Mouse (Mus musculus) spleen, adult 2 months (tissue): ENCODE data around the gene Lrrc75a. TPM values are rescaled to one million over a fixed set of nuclear protein-coding genes. Genes with fewer than 3 reads are reported as not detected.

Experiments used
- DNase-seq, 2 experiments: peaks; one replicate each; pipeline versions ENCODE4 v3.0.0 to v3.0.0-alpha.2; 2012 to 2021; ENCODE audit warnings: low spot score in 2 of 2, low read depth in 1 of 2
- H3K27ac ChIP-seq: fragments of 200-500 bp; 2 replicates; pipeline ENCODE4 v1.5.1; 2012; ENCODE audit warnings: low read length, inconsistent platforms; ENCODE audit not compliant: insufficient read depth
- H3K27me3 ChIP-seq: fragments of 200-500 bp; 2 replicates; pipeline ENCODE4 v1.6.1; 2012; ENCODE audit warnings: mild to moderate bottlenecking, moderate library complexity, low read length, inconsistent platforms; ENCODE audit not compliant: control insufficient read depth, insufficient read depth
- H3K36me3 ChIP-seq: fragments of 200-500 bp; 2 replicates; pipeline ENCODE4 v1.6.1; 2012; ENCODE audit warnings: mild to moderate bottlenecking, low read length, inconsistent platforms; ENCODE audit not compliant: control insufficient read depth, insufficient read depth
- H3K4me1 ChIP-seq: fragments of 200-500 bp; 2 replicates; pipeline ENCODE4 v1.6.1; 2011; ENCODE audit warnings: inconsistent platforms; ENCODE audit not compliant: control insufficient read depth, insufficient read depth, insufficient read length
- H3K4me3 ChIP-seq: fragments of 200-500 bp; 2 replicates; pipeline ENCODE4 v1.5.1; 2011; ENCODE audit warnings: mild to moderate bottlenecking, inconsistent platforms; ENCODE audit not compliant: insufficient read depth, insufficient read length; ENCODE audit errors: extremely low read depth
- CTCF ChIP-seq: fragments of 200-500 bp; IDR thresholded peaks from 2 replicates; pipeline ENCODE4 v1.5.1; 2011; ENCODE audit warnings: mild to moderate bottlenecking, inconsistent platforms; ENCODE audit not compliant: insufficient read depth, insufficient read length, insufficient replicate concordance; ENCODE audit errors: extremely low read depth
- POLR2A ChIP-seq: fragments of 200-500 bp; IDR thresholded peaks from 2 replicates; pipeline ENCODE4 v1.6.1; 2011; ENCODE audit warnings: low read depth, low read length, inconsistent platforms
- WGBS: fragments of 180-500 bp; shearing (Covaris S2); methylation state at CpG from one replicate; pipeline ENCODE4 v1.1.7; 2018; 5-methylcytosine and 5-hydroxymethylcytosine counted together
- polyA plus RNA-seq: library from polyadenylated mRNA; depleted of rRNA; stranded (reverse); fragments of >200 nt; gene quantifications from 2 replicates; pipeline ENCODE4 v1.2.3, GENCODE M21; 2012

Lrrc75a gene
- polyA plus RNA-seq, 1 experiment = 6.6 TPM

GRCm38 (mm10) chr11:62630225-62630821 lies 18.0 kb downstream of the Lrrc75a start:
- H3K27ac ChIP-seq = no peak overlapping the region
- TF ChIP-seq CTCF = no peak
- no peak for TF ChIP-seq POLR2A
- H3K4me3 ChIP-seq = no peak overlapping the region
- no peak for DNase-seq
- no peaks in the 10 kb centered on the region for H3K27me3 ChIP-seq
- H3K4me1 ChIP-seq = peaks cover 4% of the 10 kb centered on the region; the same call in 1 of the 2 replicates
- WGBS = 29% methylated on average over 11 of the region's 11 CpGs
- H3K36me3 ChIP-seq = no peaks in the 10 kb centered on the region

GRCm38 (mm10) chr11:62629352-62630224 lies 18.7 kb downstream of the Lrrc75a start:
- no peak overlapping the region for H3K27ac ChIP-seq
- H3K4me1 ChIP-seq = peaks cover 4% of the 10 kb centered on the region; the same call in 1 of the 2 replicates
- H3K4me3 ChIP-seq = no peak overlapping the region
- no peaks in the 10 kb centered on the region for H3K27me3 ChIP-seq
- WGBS = 22% methylated on average over 9 of the region's 9 CpGs
- no peaks in the 10 kb centered on the region for H3K36me3 ChIP-seq
- TF ChIP-seq CTCF (no peak), POLR2A (no peak)
- no peak for DNase-seq

- no peak overlapping the region for H3K27ac ChIP-seq
- WGBS = 68% methylated on average over 10 of the region's 10 CpGs
- no peak overlapping the region for H3K4me3 ChIP-seq
- peaks cover 4% of the 10 kb centered on the region; the same call in 1 of the 2 replicates for H3K4me1 ChIP-seq
- no peaks in the 10 kb centered on the region for H3K27me3 ChIP-seq
- no peaks in the 10 kb centered on the region for H3K36me3 ChIP-seq
- DNase-seq = no peak
- TF ChIP-seq POLR2A (no peak), CTCF (no peak)
These were observed 23.7 kb downstream of the Lrrc75a start for GRCm38 (mm10) chr11:62624341-62625291.

GRCm38 (mm10) chr11:62622850-62623249 lies 25.5 kb downstream of the Lrrc75a start:
- Histone ChIP-seq H3K27ac (no peak overlapping the region), H3K4me3 (no peak overlapping the region), H3K4me1 (no peaks in the 10 kb centered on the region), H3K27me3 (no peaks in the 10 kb centered on the region), H3K36me3 (no peaks in the 10 kb centered on the region)
- TF ChIP-seq CTCF (no peak), POLR2A (no peak)
- 89% methylated on average over 4 of the region's 4 CpGs for WGBS
- no peak for DNase-seq

- no peak overlapping the region for H3K4me3 ChIP-seq
- no peaks in the 10 kb centered on the region for H3K4me1 ChIP-seq
- H3K27ac ChIP-seq = no peak overlapping the region
- WGBS = 82% methylated on average over 4 of the region's 4 CpGs
- H3K27me3 ChIP-seq = no peaks in the 10 kb centered on the region
- DNase-seq = no peak
- no peaks in the 10 kb centered on the region for H3K36me3 ChIP-seq
- TF ChIP-seq POLR2A (no peak), CTCF (no peak)
These were observed 26.6 kb downstream of the Lrrc75a start for GRCm38 (mm10) chr11:62621586-62622283.

- Histone ChIP-seq H3K36me3 (no peaks in the 10 kb centered on the region), H3K27ac (0 out of 2 replicates have a peak overlapping the region, but pooled peaks have one; percentile 18), H3K27me3 (no peaks in the 10 kb centered on the region), H3K4me1 (no peaks in the 10 kb centered on the region), H3K4me3 (no peak overlapping the region)
- no peak for DNase-seq
- TF ChIP-seq CTCF (no peak), POLR2A (no peak)
- WGBS = 54% methylated on average over 8 of the region's 8 CpGs
These were observed 27.2 kb downstream of the Lrrc75a start for GRCm38 (mm10) chr11:62621079-62621478.
